ENCODE assay signal across 29 mouse cellular contexts in the genomic region with DNA sequence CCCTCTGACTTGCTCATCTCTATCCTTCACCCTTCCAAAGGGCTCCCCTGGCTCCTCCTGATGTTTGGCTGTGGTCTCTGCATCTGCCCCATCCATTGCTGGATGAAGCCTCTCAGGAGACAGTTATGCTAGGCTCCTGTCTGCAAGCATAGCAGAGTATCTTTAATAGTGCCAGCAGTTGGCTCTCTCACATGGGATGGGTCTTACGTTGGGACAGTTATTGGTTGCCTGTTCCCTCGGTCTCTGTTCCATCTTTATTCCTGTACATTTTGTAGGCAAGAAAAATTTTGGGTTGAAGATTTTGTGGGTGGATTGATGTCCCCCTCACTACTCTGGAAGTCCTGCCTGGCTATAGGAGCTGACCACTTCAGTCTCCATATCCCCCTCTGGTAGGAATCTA.
"Had no signal": no experiment of that assay in that cellular context is flagged by ENCODE, and none has a peak within 500 bp of the region (broad histone marks: within the 10 kb centered on the region; RNA-seq: fewer than 3 reads in every experiment).

No protein-coding gene starts in this region.

- H3K4me3 ChIP-seq: heart, embryonic 12.5 days; heart, embryonic 13.5 days; heart, embryonic 15.5 days; hindbrain, embryonic 10.5 days; hindbrain, embryonic 12.5 days; hindbrain, embryonic 13.5 days; hindbrain, embryonic 15.5 days; intestine, embryonic 15.5 days; kidney, embryonic 15.5 days; layer of hippocampus, adult 2 months; left cerebral cortex, adult 2 months had no signal

- H3K36me3 ChIP-seq: heart, embryonic 12.5 days; heart, embryonic 13.5 days; heart, embryonic 15.5 days; hindbrain, embryonic 10.5 days; hindbrain, embryonic 12.5 days; hindbrain, embryonic 13.5 days; hindbrain, embryonic 15.5 days; intestine, embryonic 15.5 days; kidney, embryonic 15.5 days had no signal

- DNase-seq: heart, postnatal 10 days; heart, postnatal 14 days; heart, postnatal 4 days; kidney, adult 11 months; kidney, adult 18-20 months; kidney, adult 2 months; kidney, adult 8-10 months; kidney, adult 9 months; kidney, postnatal 10 days; kidney, postnatal 14 days; kidney, postnatal 25 days; kidney, postnatal 36 days; kidney, postnatal 4 days; layer of hippocampus, adult 9-11 months; layer of hippocampus, postnatal 36 days had no signal

- H3K27me3 ChIP-seq: heart, embryonic 12.5 days; heart, embryonic 13.5 days; heart, embryonic 15.5 days; hindbrain, embryonic 12.5 days; hindbrain, embryonic 13.5 days; hindbrain, embryonic 15.5 days; intestine, embryonic 15.5 days; kidney, embryonic 15.5 days had no signal

- H3K27ac ChIP-seq: heart, embryonic 13.5 days; heart, embryonic 15.5 days; hindbrain, embryonic 10.5 days; hindbrain, embryonic 12.5 days; hindbrain, embryonic 13.5 days; hindbrain, embryonic 14.5 days; hindbrain, embryonic 15.5 days; hindbrain, postnatal 0 days; intestine, embryonic 15.5 days; kidney, embryonic 15.5 days; kidney, postnatal 0 days; layer of hippocampus, adult 2 months; left cerebral cortex, adult 2 months had no signal

- H3K4me1 ChIP-seq: heart, embryonic 12.5 days; heart, embryonic 13.5 days; heart, embryonic 15.5 days; hindbrain, embryonic 10.5 days; hindbrain, embryonic 12.5 days; hindbrain, embryonic 13.5 days; intestine, embryonic 15.5 days; kidney, embryonic 15.5 days had no signal

- H3K9me3 ChIP-seq: heart, embryonic 12.5 days; heart, embryonic 13.5 days; heart, embryonic 15.5 days; hindbrain, embryonic 10.5 days; hindbrain, embryonic 12.5 days; hindbrain, embryonic 13.5 days; hindbrain, embryonic 15.5 days; intestine, embryonic 15.5 days; kidney, embryonic 15.5 days had no signal
